Mouse (Mus musculus): Measurements from ENCODE around the gene Desi1. TPM values are rescaled to one million over a fixed set of nuclear protein-coding genes. Genes with fewer than 3 reads are reported as not detected.

Desi1 gene
- total RNA-seq, 2 experiments from 2014 or later = 115 to 119 TPM

- DNase-seq (ENCODE audit: low spot score in 2 of 2) = no peak
Observed at GRCm38 (mm10) chr15:81968447-81968846, 65.2 kb downstream of the Desi1 start.

- DNase-seq (ENCODE audit: low spot score in 2 of 2) = no peak
Observed at GRCm38 (mm10) chr15:81967821-81968220, 65.8 kb downstream of the Desi1 start.

DNA sequence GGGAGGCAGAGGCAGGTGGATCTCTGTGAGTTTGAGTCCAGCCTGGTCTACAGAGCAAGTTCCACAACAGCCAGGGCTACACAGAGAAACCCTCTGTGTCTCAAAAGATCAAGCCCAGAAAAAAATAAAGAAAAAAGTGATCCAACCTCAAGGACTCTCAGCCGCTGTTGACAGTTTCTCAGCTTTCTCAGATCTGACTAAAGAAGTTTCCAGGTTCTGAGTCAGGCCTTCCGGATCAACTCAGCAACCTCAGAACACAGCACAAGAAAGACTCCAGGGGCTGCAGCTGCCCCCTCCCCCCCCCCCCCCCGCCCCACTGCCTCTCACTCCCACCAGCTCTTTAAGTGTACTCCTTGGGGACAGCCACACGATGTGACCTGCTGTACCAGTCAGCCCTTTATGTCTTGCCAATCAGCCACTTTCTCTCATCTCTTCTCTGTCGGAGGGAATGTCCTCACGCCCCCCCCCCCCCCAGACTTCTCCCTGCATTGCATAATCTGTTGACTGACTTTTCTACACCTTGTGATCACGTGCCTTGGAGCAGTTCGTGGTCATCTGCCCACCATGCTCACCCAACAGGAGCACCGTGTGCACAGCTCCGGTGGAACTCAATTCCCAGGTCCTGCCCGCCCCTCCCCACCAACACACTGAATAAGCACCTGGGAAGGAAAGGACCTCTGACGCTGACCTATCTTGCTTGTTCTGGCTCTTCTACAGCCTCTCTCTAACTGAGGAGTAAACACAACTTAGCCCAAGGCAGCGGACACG is 67.4 kb downstream of the Desi1 start:
- no peak for DNase-seq (ENCODE audit: low spot score in 2 of 2)

- no peak for DNase-seq (ENCODE audit: low spot score in 2 of 2)
Observed at GRCm38 (mm10) chr15:81964980-81965545, 68.6 kb downstream of the Desi1 start.

DNA sequence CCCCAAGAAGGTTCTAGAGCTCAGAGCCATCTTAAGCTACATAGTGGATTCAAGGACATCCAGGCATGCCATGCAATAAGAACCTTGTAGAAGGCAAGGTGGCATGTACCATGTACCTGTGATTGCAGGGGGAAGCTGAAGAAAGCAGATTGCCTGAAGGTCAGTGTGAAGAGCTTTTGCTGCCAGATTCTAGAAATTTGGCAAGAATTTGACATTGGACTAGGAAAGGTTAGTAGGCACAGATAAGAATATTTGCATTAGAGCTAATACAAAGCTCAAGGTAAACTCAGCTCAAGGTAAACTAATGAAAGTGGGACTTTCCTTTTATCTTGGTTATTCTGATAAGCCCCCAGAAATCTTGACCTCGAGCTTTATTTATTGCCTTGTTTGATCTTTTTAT is 69.4 kb downstream of the Desi1 start:
- no peak for DNase-seq (ENCODE audit: low spot score in 2 of 2)

DNA sequence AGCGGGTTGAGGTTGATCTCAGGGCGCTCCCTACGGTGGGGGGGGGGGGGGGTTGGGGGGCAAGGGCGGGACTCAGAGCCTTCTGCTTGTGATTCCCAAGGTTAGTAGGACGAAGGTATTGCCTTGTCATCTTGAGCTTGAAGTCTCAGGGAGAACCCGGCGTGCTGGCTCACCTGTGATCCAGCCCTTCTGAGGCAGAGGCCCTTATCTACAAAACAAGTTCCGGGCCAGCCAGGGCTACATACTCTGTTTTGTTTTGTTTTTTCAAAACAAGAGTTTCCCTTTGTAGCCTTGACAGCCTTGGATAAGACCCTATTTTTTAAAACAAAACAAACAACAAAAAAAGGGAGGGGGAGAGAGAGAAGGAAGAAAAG is 72.6 kb downstream of the Desi1 start:
- no peak for DNase-seq (ENCODE audit: low spot score in 2 of 2)

- peak; percentile 92 to 98 for DNase-seq (ENCODE audit: low spot score in 2 of 2)
Observed at GRCm38 (mm10) chr15:81960171-81961077, 73.2 kb downstream of the Desi1 start, which contains the start of gene Pmm1. Pmm1 (minus strand) TSS chr15:81960930.

- no peak for DNase-seq (ENCODE audit: low spot score in 2 of 2)
Observed at GRCm38 (mm10) chr15:81958906-81959305, 74.8 kb downstream of the Desi1 start.

- DNase-seq (ENCODE audit: low spot score in 2 of 2) = no peak
Observed at GRCm38 (mm10) chr15:81957598-81957997, 76.1 kb downstream of the Desi1 start.

DNA sequence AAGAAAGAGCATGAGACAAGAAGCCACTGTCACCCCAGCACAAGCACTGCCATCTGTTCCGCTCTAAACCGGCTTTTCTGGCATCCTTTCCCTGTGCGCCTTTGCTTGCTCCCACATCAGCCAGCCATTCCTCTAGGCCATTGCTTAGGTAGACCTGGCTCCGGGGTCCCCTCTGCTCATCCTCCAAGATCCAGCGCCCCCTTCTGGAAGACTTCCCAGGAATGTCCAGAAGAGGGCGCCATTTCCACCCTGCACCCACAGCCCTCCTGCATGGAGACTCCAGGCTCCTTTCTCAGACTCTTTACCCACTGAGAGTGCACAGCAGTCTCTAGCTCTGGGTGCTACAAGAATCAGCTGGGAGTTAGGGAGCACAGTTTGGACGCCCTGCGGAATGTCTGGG is 77.2 kb downstream of the Desi1 start:
- peak in 1 of 2 experiments; percentile 67 for DNase-seq (ENCODE audit: low spot score in 2 of 2)

DNA sequence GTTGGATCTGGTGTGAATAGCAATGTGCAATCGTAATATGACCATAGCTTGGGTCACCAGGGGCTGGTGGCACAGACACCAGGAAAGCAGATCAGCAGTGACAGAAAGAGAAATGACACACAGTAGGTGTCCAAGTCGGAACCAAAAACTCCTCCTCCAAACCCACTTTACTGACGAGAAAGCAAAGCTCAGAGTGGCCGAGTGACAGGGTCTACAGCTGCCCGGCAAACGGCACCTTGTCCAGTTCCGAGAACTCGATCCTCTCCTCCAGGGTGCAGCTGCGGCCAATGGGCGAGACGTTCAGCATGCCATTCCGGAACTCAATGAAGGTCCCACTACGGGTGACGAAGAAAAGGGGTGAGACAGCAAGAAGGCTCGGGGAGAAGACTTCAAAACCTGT is 78.2 kb downstream of the Desi1 start:
- no peak for DNase-seq (ENCODE audit: low spot score in 2 of 2)

- no peak for DNase-seq (ENCODE audit: low spot score in 2 of 2)
Observed at GRCm38 (mm10) chr15:81954716-81955115, 78.9 kb downstream of the Desi1 start.

DNA sequence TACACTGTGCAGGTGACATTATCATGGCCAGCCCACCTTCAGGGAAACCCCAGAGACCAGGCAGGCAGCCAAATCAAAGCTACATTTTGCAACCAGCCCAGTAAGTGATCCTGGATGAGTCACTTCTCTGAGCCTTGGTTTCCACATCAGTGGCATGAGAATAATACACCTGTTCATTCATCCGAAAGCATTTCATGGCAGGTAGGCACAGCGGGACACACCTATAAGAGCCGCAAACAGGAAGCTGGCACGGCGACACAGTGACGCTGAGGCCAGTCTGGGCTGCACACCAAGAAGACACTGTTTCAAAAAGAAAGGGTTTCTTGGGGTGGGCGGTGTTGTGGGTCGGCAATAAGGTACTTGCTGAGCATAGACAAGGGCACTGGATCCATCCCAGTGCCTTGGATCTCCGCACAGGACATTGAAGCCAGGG is 79.5 kb downstream of the Desi1 start:
- DNase-seq (ENCODE audit: low spot score in 2 of 2) = no peak

DNA sequence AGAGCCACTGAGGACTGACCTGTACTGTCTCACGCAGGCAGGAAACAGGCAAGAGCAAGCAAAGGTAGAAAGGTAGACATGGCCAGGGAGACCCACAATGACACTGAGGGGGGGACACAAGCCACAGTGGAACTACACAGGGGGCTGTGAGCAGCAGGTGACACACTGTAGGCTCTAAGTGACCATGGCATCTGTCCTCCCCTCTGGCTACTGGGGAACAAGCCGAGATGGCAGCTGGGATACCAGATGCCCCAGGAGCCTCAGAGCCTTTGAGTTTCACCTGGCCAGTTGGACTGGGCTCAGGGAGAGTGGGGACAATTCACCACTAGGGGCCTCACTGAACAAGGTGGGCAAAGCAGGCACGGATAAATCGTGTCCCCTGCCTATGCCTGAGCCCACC is 81.4 kb downstream of the Desi1 start:
- no peak for DNase-seq (ENCODE audit: low spot score in 2 of 2)

- DNase-seq (ENCODE audit: low spot score in 2 of 2) = no peak
Observed at GRCm38 (mm10) chr15:81951159-81951558, 82.5 kb downstream of the Desi1 start.

- no peak for DNase-seq (ENCODE audit: low spot score in 2 of 2)
Observed at GRCm38 (mm10) chr15:81950716-81951115, 82.9 kb downstream of the Desi1 start.

DNA sequence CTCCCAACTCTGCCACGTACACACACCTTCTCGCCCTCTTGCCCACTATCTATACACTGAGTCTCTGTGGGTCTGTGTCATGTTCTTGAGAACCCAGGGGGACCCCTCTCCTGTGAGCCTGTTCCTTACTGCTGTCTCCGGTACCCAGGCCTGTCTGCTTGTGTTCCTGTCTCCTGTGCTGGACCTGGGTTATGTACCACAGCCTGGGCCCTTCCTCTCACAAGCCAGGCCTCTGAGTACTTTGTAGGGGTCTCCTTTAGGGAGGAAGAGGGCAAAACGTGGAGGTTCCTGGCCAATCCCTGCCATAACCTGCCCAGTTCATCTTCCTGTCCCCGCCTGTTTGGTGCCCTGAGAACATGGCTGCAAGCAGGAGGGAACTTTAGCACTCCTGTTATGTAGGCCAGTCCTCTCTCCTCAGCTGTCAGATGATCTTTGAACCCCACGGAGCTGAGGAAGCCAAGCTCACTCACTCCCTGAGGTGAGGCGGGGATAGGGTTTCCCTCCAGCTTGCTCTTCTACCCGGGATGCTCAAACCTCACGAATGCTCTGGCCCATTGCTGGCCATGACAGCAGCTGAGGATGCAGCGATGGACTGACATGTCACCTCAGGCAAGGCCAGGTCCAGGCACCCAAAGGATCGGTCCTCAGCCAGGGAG is 84.1 kb downstream of the Desi1 start:
- no peak for DNase-seq (ENCODE audit: low spot score in 2 of 2)

DNA sequence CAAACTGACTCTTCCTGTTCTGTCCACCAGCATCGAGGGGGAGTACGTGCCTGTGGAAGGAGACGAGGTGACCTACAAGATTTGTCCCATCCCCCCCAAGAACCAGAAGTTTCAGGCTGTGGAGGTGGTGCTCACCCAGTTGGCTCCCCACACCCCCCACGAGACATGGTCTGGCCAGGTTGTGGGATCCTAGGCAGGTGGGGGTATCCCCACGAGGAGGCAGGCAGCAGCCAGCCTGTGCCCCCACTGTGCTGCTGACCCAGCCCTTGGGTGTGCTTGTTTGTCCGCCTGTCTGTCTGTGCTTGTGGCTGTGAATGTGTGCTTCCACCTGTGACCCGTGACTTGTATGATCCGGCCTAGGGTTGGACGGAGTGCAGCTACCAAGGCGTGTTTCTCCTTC is 84.6 kb downstream of the Desi1 start:
- DNase-seq (ENCODE audit: low spot score in 2 of 2) = no peak

DNA sequence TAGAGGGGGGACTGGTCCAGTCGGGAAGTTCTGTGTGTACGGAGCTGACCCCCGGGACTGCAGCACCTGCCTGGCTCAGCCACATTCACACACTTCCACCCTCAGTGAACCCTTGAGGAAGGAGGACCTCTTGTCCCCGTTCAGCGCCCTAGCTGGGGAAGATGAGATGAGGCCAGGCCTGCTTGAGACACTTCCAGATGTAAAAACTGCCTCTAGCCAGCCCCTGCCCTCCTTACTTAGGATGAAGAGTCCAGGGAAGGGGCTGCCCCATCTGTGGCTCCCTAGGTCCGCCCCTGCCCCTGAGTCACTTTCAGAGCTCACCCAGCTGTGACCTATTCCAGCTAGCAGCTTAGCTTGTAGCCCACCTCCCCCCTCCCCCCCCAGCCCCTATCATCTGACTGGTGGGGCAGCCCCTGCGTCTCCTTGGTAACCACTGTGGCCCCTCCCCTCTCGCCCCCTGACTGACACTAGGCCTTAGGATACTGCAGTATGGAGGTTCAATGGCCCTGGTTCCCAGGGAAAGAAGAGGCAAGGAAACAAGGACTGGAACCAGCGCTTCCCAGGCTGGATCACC is 90.4 kb downstream of the Desi1 start:
- no peak for DNase-seq (ENCODE audit: low spot score in 2 of 2)
